Mouse (Mus musculus): ENCODE measurements around the gene Olfr600.
"Not testable (repeated sequence)": the region's sequence is repeated elsewhere in the genome, so short reads cannot be mapped to it uniquely, and the experiment has no call there.

DNA sequence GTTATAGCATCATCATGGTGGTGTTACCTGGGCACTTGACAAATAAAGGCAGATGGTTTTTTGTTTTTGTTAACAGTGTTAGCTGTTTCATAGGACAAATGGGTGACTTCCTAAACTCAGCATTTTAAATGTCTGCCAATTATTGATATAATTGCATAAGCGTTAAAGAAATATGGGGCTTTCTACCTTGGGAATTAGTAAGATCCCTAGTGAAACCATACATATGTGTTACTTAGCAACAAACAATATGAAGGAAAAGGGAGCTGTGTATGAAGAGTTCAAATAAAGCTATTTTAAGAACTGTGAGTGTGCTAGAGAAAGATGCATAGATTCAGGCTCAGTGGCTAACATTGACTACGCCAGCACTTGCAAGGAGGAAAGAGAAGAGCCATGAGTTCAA is 33.5 kb downstream of the Olfr600 start, which contains the start of gene Olfr597:
- TF ChIP-seq CTCF (IDR thresholded peaks at IDR 0.05; ENCODE audit: extremely low read depth, insufficient read length, insufficient replicate concordance, low read depth, low read length); POLR2A (IDR thresholded peaks at IDR 0.05; ENCODE audit: low read depth, low read length): not testable (repeated sequence)

Measured in small intestine, adult 2 months (tissue).